Mouse (Mus musculus): Measurements from ENCODE around the gene Calm3. TPM values are rescaled to one million over a fixed set of nuclear protein-coding genes. Genes with fewer than 3 reads are reported as not detected.

Gene Calm3
- polyA plus RNA-seq, 1 experiment from 2014 or later: 404 TPM

GRCm38 (mm10) chr7:16867488-16867887 is 56.4 kb downstream of the Calm3 start:
- Histone ChIP-seq H3K9ac (replicated peaks) (no peak overlapping the region), H3K4me3 (replicated peaks) (no peak overlapping the region), H3K4me1 (peaks cover 16% of the 10 kb centered on the region), H3K4me2 (no peak overlapping the region), H3K27me3 (replicated peaks) (no peaks in the 10 kb centered on the region), H3K27ac (replicated peaks) (no peak overlapping the region), H3K36me3 (peaks cover 29% of the 10 kb centered on the region), H3K9me3 (replicated peaks) (no peaks in the 10 kb centered on the region)
- no peak for ATAC-seq (ENCODE audit: low FRiP score)
- 92% methylated on average over 3 of the region's 3 CpGs for WGBS

Other genes starting within 250 kb of the Calm3 start
- gene Ceacam15, start 248.4 kb downstream of the Calm3 start, polyA plus RNA-seq (2015; fragmentation: Nextera tagmentation; extraction: Ambion mirVana): 0.13 TPM in 1 of 2 replicates, not detected in the other
- 0.17 and 0.50 TPM in 2 replicates for gene Ceacam9, start 202.2 kb downstream of the Calm3 start, polyA plus RNA-seq (2015; fragmentation: Nextera tagmentation; extraction: Ambion mirVana)
- gene Ap2s1, start 185.7 kb downstream of the Calm3 start, polyA plus RNA-seq (2015; fragmentation: Nextera tagmentation; extraction: Ambion mirVana): 412 and 431 TPM in 2 replicates
- 8.7 and 20.5 TPM in 2 replicates for gene Slc1a5, start 142.8 kb downstream of the Calm3 start, polyA plus RNA-seq (2015; fragmentation: Nextera tagmentation; extraction: Ambion mirVana)
- gene Strn4, start 108.2 kb downstream of the Calm3 start, polyA plus RNA-seq (2015; fragmentation: Nextera tagmentation; extraction: Ambion mirVana): 139 and 156 TPM in 2 replicates
- gene Fkrp, start 107.4 kb downstream of the Calm3 start, polyA plus RNA-seq (2015; fragmentation: Nextera tagmentation; extraction: Ambion mirVana): 48.4 and 50.4 TPM in 2 replicates
- 5.0 and 8.4 TPM in 2 replicates for gene Prkd2, start 81.2 kb downstream of the Calm3 start, polyA plus RNA-seq (2015; fragmentation: Nextera tagmentation; extraction: Ambion mirVana)
- 3.7 and 4.8 TPM in 2 replicates for gene Dact3, start 48.8 kb downstream of the Calm3 start, polyA plus RNA-seq (2015; fragmentation: Nextera tagmentation; extraction: Ambion mirVana)
- gene Gng8, start 32.3 kb downstream of the Calm3 start, polyA plus RNA-seq (2015; fragmentation: Nextera tagmentation; extraction: Ambion mirVana): 4.0 and 4.1 TPM in 2 replicates
- 1.1 and 1.3 TPM in 2 replicates for gene Ptgir, start 17.6 kb downstream of the Calm3 start, polyA plus RNA-seq (2015; fragmentation: Nextera tagmentation; extraction: Ambion mirVana)
- gene Pnmal2, start 20.6 kb upstream of the Calm3 start, polyA plus RNA-seq (2015; fragmentation: Nextera tagmentation; extraction: Ambion mirVana): 117 and 137 TPM in 2 replicates
- gene Pnmal1, start 35.6 kb upstream of the Calm3 start, polyA plus RNA-seq (2015; fragmentation: Nextera tagmentation; extraction: Ambion mirVana): 43.3 and 52.0 TPM in 2 replicates
- gene Gm42372, start 59.0 kb upstream of the Calm3 start, polyA plus RNA-seq (2015; fragmentation: Nextera tagmentation; extraction: Ambion mirVana): 5.7 and 6.4 TPM in 2 replicates
- gene Ccdc8, start 68.6 kb upstream of the Calm3 start, polyA plus RNA-seq (2015; fragmentation: Nextera tagmentation; extraction: Ambion mirVana): 7.7 and 13.9 TPM in 2 replicates
- gene Ppp5c, start 103.8 kb upstream of the Calm3 start, polyA plus RNA-seq (2015; fragmentation: Nextera tagmentation; extraction: Ambion mirVana): 128 TPM in 2 replicates
- gene Hif3a, start 138.3 kb upstream of the Calm3 start, polyA plus RNA-seq (2015; fragmentation: Nextera tagmentation; extraction: Ambion mirVana): 5.3 and 11.7 TPM in 2 replicates
- 2.7 and 2.9 TPM in 2 replicates for gene Psg16, start 149.9 kb upstream of the Calm3 start, polyA plus RNA-seq (2015; fragmentation: Nextera tagmentation; extraction: Ambion mirVana)
- gene Ceacam3, start 226.2 kb upstream of the Calm3 start, polyA plus RNA-seq (2015; fragmentation: Nextera tagmentation; extraction: Ambion mirVana): not detected in 2 replicates

All from neural tube, embryonic 15.5 days (tissue).